Mouse (Mus musculus) heart, postnatal 0 days (tissue): Measurements from ENCODE around the gene Smyd1.

ENCODE experiments used
- CTCF ChIP-seq: IDR thresholded peaks from 2 replicates; pipeline ENCODE4 v1.5.1; 2016; ENCODE audit warnings: antibody characterized with exemption, control low read depth, low read depth
- EP300 ChIP-seq: IDR thresholded peaks from 2 replicates; pipeline ENCODE4 v1.6.1; 2016; ENCODE audit warnings: antibody characterized with exemption, low read depth

DNA sequence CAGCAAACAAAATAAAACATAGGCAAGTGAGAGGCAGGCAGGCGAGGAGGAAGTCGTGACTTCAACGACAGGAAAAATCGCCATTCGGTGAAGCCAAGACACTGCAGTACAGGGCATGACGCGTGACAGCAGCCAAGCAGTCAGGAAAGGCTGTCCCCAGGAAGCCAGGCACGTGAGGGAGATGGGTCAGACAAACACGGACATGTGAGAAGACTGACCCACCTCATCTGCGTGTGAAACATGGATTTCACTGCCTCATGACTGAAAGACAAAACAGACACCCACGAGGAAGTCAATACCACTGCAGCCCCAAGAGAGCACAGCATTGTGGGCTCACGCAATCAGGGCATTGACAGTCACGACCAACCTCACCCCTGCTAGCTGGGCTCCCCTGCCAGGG lies 86.9 kb downstream of the Smyd1 start:
- TF ChIP-seq CTCF (no peak), EP300 (no peak)
